Mouse (Mus musculus) thymus, adult 2 months (tissue): Measurements from ENCODE around the gene Dlgap1. TPM values are rescaled to one million over a fixed set of nuclear protein-coding genes. Genes with fewer than 3 reads are reported as not detected.

Source experiments
- DNase-seq: peaks from one replicate; pipeline ENCODE4 v3.0.0; 2021
- H3K27ac ChIP-seq: fragments of 200-500 bp; 2 replicates; pipeline ENCODE4 v1.5.1; 2012; ENCODE audit warnings: low read length, control low read depth; ENCODE audit not compliant: control insufficient read depth, insufficient read depth
- H3K27me3 ChIP-seq: fragments of 200-500 bp; 2 replicates; pipeline ENCODE4 v1.6.1; 2012; ENCODE audit warnings: mild to moderate bottlenecking, low read length, moderate library complexity, mixed read lengths; ENCODE audit not compliant: control insufficient read depth, insufficient read depth
- H3K36me3 ChIP-seq: fragments of 200-500 bp; 2 replicates; pipeline ENCODE4 v1.6.1; 2012; ENCODE audit warnings: mild to moderate bottlenecking, low read length, moderate library complexity; ENCODE audit not compliant: control insufficient read depth, insufficient read depth
- H3K4me1 ChIP-seq: fragments of 200-500 bp; replicated peaks from 2 replicates; pipeline ENCODE4 v1.6.1; 2012; ENCODE audit warnings: low read length; ENCODE audit not compliant: control insufficient read depth, insufficient read depth
- H3K4me3 ChIP-seq: fragments of 200-500 bp; 2 replicates; pipeline ENCODE4 v1.5.1; 2012; ENCODE audit warnings: mild to moderate bottlenecking, low read length, control low read depth, moderate library complexity; ENCODE audit not compliant: control insufficient read depth, insufficient read depth
- CTCF ChIP-seq: fragments of 200-500 bp; IDR thresholded peaks from 2 replicates; pipeline ENCODE4 v1.5.1; 2012; ENCODE audit warnings: mild to moderate bottlenecking, control low read depth, low read length, moderate library complexity, borderline replicate concordance; ENCODE audit not compliant: control insufficient read depth, poor library complexity, insufficient read depth; ENCODE audit errors: extremely low read depth
- POLR2A ChIP-seq: fragments of 200-500 bp; IDR thresholded peaks from 2 replicates; pipeline ENCODE4 v1.6.1; 2012; ENCODE audit warnings: mild to moderate bottlenecking, low read length, control low read depth, moderate library complexity; ENCODE audit not compliant: control insufficient read depth, poor library complexity, insufficient read depth; ENCODE audit errors: extremely low read depth
- WGBS: fragments of 180-500 bp; shearing (Covaris S2); methylation state at CpG from one replicate; pipeline ENCODE4 v1.1.7; 2018; 5-methylcytosine and 5-hydroxymethylcytosine counted together
- polyA plus RNA-seq: library from polyadenylated mRNA; depleted of rRNA; stranded (reverse); fragments of >200 nt; gene quantifications from 2 replicates; pipeline ENCODE4 v1.2.3, GENCODE M21; 2012

Dlgap1 gene
- polyA plus RNA-seq, 1 experiment = 0.32 TPM

- H3K36me3 ChIP-seq = peaks cover 8% of the 10 kb centered on the region; the same call in 1 of the 2 replicates
- H3K4me3 ChIP-seq = peak overlapping the region; percentile 62
- no peaks in the 10 kb centered on the region for H3K27me3 ChIP-seq
- WGBS = under 1% methylated on average over 33 of the region's 33 CpGs
- TF ChIP-seq POLR2A = peak; percentile 72; the same call in 1 of the 2 replicates
- peak; percentile 33; the same call in 1 of the 2 replicates for TF ChIP-seq CTCF
- 0 out of 2 replicates have a peak, but pooled peaks cover 4% of the 10 kb centered on the region for H3K4me1 ChIP-seq
- DNase-seq = peak; percentile 89
- peak overlapping the region; percentile 91 for H3K27ac ChIP-seq
These were observed 880.7 kb downstream of the Dlgap1 start for GRCm38 (mm10) chr17:70849399-70850232.

- peak; percentile 63 for DNase-seq
- peak overlapping the region; percentile 91 for H3K27ac ChIP-seq
- 0 out of 2 replicates have a peak, but pooled peaks cover 3% of the 10 kb centered on the region for H3K36me3 ChIP-seq
- TF ChIP-seq POLR2A (no peak), CTCF (peak; percentile 43; the same call in 1 of the 2 replicates)
- H3K4me1 ChIP-seq = 0 out of 2 replicates have a peak, but pooled peaks cover 4% of the 10 kb centered on the region
- H3K4me3 ChIP-seq = peak overlapping the region; percentile 83
- H3K27me3 ChIP-seq = no peaks in the 10 kb centered on the region
- under 1% methylated on average over 40 of the region's 40 CpGs for WGBS
These were observed 881.5 kb downstream of the Dlgap1 start for GRCm38 (mm10) chr17:70850233-70850995.

- no peaks in the 10 kb centered on the region for H3K36me3 ChIP-seq
- H3K4me3 ChIP-seq = peak overlapping the region; percentile 83
- no peaks in the 10 kb centered on the region for H3K27me3 ChIP-seq
- peak overlapping the region; percentile 91 for H3K27ac ChIP-seq
- WGBS = under 1% methylated on average over 54 of the region's 54 CpGs
- peak; percentile 71 for DNase-seq
- TF ChIP-seq CTCF = no peak
- TF ChIP-seq POLR2A = peak; percentile 89
- 0 out of 2 replicates have a peak, but pooled peaks cover 4% of the 10 kb centered on the region for H3K4me1 ChIP-seq
These were observed 882.4 kb downstream of the Dlgap1 start for GRCm38 (mm10) chr17:70850996-70851991.

GRCm38 (mm10) chr17:70852011-70852685, 883.3 kb downstream of the Dlgap1 start:
- Histone ChIP-seq H3K4me1 (0 out of 2 replicates have a peak, but pooled peaks cover 4% of the 10 kb centered on the region), H3K27ac (peak overlapping the region; percentile 63), H3K36me3 (no peaks in the 10 kb centered on the region), H3K27me3 (no peaks in the 10 kb centered on the region), H3K4me3 (peak overlapping the region; percentile 83)
- peak; percentile 64 for DNase-seq
- TF ChIP-seq CTCF (no peak), POLR2A (no peak)
- WGBS = under 1% methylated on average over 29 of the region's 29 CpGs

GRCm38 (mm10) chr17:70852686-70853386, 884.0 kb downstream of the Dlgap1 start:
- DNase-seq = peak; percentile 72
- Histone ChIP-seq H3K27me3 (no peaks in the 10 kb centered on the region), H3K4me1 (0 out of 2 replicates have a peak, but pooled peaks cover 4% of the 10 kb centered on the region), H3K4me3 (peak overlapping the region; percentile 83), H3K27ac (peak overlapping the region; percentile 45; the same call in 1 of the 2 replicates), H3K36me3 (no peaks in the 10 kb centered on the region)
- no peak for TF ChIP-seq POLR2A
- under 1% methylated on average over 51 of the region's 51 CpGs for WGBS
